Mouse (Mus musculus): ENCODE measurements around the gene Ubxn10. TPM values are rescaled to one million over a fixed set of nuclear protein-coding genes. Genes with fewer than 3 reads are reported as not detected.

Gene Ubxn10
- 1.9 and 2.3 TPM in 2 replicates for polyA plus RNA-seq (2014; fragmentation: Nextera tagmentation; extraction: Ambion mirVana)

GRCm38 (mm10) chr4:138737031-138737430 is at the start of gene Ubxn10:
Gene Ubxn10 (minus strand): TSS chr4:138737167.
- H3K4me2 ChIP-seq (ENCODE audit: low read depth, severe bottlenecking), result no peak within 1 kb of the TSS
- no peaks in the 10 kb centered on the region for H3K36me3 ChIP-seq (ENCODE audit: control insufficient read depth, insufficient read depth, low read length)
- no peak for DNase-seq (ENCODE audit: low spot score)
- ATAC-seq (ENCODE audit: insufficient number of reproducible peaks, low FRiP score, low TSS enrichment, low read depth), result no peak
- peaks cover 13% of the 10 kb centered on the region for H3K4me1 ChIP-seq (ENCODE audit: control insufficient read depth, insufficient read depth, low read length)
- no peak within 1 kb of the TSS for H3K9ac ChIP-seq (ENCODE audit: low read length)
- 83% methylated on average over 7 of the region's 7 CpGs for WGBS
- no peak within 1 kb of the TSS for H3K4me3 ChIP-seq (ENCODE audit: low read depth, low read length)
- H3K27me3 ChIP-seq (ENCODE audit: control insufficient read depth, insufficient read depth, low read length), result no peaks in the 10 kb centered on the region
- H3K27ac ChIP-seq (replicated peaks; ENCODE audit: low read depth, low read length), result no peak within 1 kb of the TSS
- H3K9me3 ChIP-seq (ENCODE audit: control insufficient read depth, low read length), result no peaks in the 10 kb centered on the region

- Histone ChIP-seq H3K4me3 (ENCODE audit: low read depth, low read length) (no peak overlapping the region), H3K9me3 (ENCODE audit: control insufficient read depth, low read length) (no peaks in the 10 kb centered on the region), H3K36me3 (ENCODE audit: control insufficient read depth, insufficient read depth, low read length) (no peaks in the 10 kb centered on the region), H3K4me1 (ENCODE audit: control insufficient read depth, insufficient read depth, low read length) (no peaks in the 10 kb centered on the region), H3K27me3 (ENCODE audit: control insufficient read depth, insufficient read depth, low read length) (no peaks in the 10 kb centered on the region), H3K27ac (replicated peaks; ENCODE audit: low read depth, low read length) (no peak overlapping the region), H3K9ac (ENCODE audit: low read length) (no peak overlapping the region), H3K4me2 (ENCODE audit: low read depth, severe bottlenecking) (no peak overlapping the region)
- 73% methylated on average over 4 of the region's 4 CpGs for WGBS
- ATAC-seq (ENCODE audit: insufficient number of reproducible peaks, low FRiP score, low TSS enrichment, low read depth) (no peak), DNase-seq (ENCODE audit: low spot score) (no peak)
Measured at GRCm38 (mm10) chr4:138786141-138786540, 49.2 kb upstream of the Ubxn10 start.

- Histone ChIP-seq H3K9me3 (ENCODE audit: control insufficient read depth, low read length) (no peaks in the 10 kb centered on the region), H3K4me1 (ENCODE audit: control insufficient read depth, insufficient read depth, low read length) (no peaks in the 10 kb centered on the region), H3K27me3 (ENCODE audit: control insufficient read depth, insufficient read depth, low read length) (no peaks in the 10 kb centered on the region), H3K27ac (replicated peaks; ENCODE audit: low read depth, low read length) (no peak overlapping the region), H3K9ac (ENCODE audit: low read length) (no peak overlapping the region), H3K36me3 (ENCODE audit: control insufficient read depth, insufficient read depth, low read length) (no peaks in the 10 kb centered on the region), H3K4me3 (ENCODE audit: low read depth, low read length) (no peak overlapping the region), H3K4me2 (ENCODE audit: low read depth, severe bottlenecking) (no peak overlapping the region)
- DNase-seq (ENCODE audit: low spot score) (no peak), ATAC-seq (ENCODE audit: insufficient number of reproducible peaks, low FRiP score, low TSS enrichment, low read depth) (no peak)
- 52% methylated on average over 4 of the region's 4 CpGs for WGBS
Measured at GRCm38 (mm10) chr4:138785721-138786120, 48.8 kb upstream of the Ubxn10 start.

GRCm38 (mm10) chr4:138782098-138782497 is 45.1 kb upstream of the Ubxn10 start:
- Histone ChIP-seq H3K27me3 (ENCODE audit: control insufficient read depth, insufficient read depth, low read length) (no peaks in the 10 kb centered on the region), H3K36me3 (ENCODE audit: control insufficient read depth, insufficient read depth, low read length) (no peaks in the 10 kb centered on the region), H3K4me1 (ENCODE audit: control insufficient read depth, insufficient read depth, low read length) (no peaks in the 10 kb centered on the region), H3K27ac (replicated peaks; ENCODE audit: low read depth, low read length) (no peak overlapping the region), H3K9ac (ENCODE audit: low read length) (no peak overlapping the region), H3K4me2 (ENCODE audit: low read depth, severe bottlenecking) (no peak overlapping the region), H3K4me3 (ENCODE audit: low read depth, low read length) (no peak overlapping the region), H3K9me3 (ENCODE audit: control insufficient read depth, low read length) (no peaks in the 10 kb centered on the region)
- ATAC-seq (ENCODE audit: insufficient number of reproducible peaks, low FRiP score, low TSS enrichment, low read depth) (no peak), DNase-seq (ENCODE audit: low spot score) (no peak)
- 82% methylated on average over 6 of the region's 6 CpGs for WGBS

GRCm38 (mm10) chr4:138780300-138780699 is 43.3 kb upstream of the Ubxn10 start:
- H3K9me3 ChIP-seq (ENCODE audit: control insufficient read depth, low read length), result no peaks in the 10 kb centered on the region
- ATAC-seq (ENCODE audit: insufficient number of reproducible peaks, low FRiP score, low TSS enrichment, low read depth) (no peak), DNase-seq (ENCODE audit: low spot score) (no peak)
- no peaks in the 10 kb centered on the region for H3K36me3 ChIP-seq (ENCODE audit: control insufficient read depth, insufficient read depth, low read length)
- WGBS, result 85% methylated on average over 5 of the region's 5 CpGs
- H3K4me1 ChIP-seq (ENCODE audit: control insufficient read depth, insufficient read depth, low read length), result no peaks in the 10 kb centered on the region
- no peak overlapping the region for H3K27ac ChIP-seq (replicated peaks; ENCODE audit: low read depth, low read length)
- H3K27me3 ChIP-seq (ENCODE audit: control insufficient read depth, insufficient read depth, low read length), result no peaks in the 10 kb centered on the region
- no peak overlapping the region for H3K9ac ChIP-seq (ENCODE audit: low read length)
- H3K4me2 ChIP-seq (ENCODE audit: low read depth, severe bottlenecking), result no peak overlapping the region
- H3K4me3 ChIP-seq (ENCODE audit: low read depth, low read length), result no peak overlapping the region

GRCm38 (mm10) chr4:138777417-138778407 is 40.7 kb upstream of the Ubxn10 start:
- Histone ChIP-seq H3K27me3 (ENCODE audit: control insufficient read depth, insufficient read depth, low read length) (no peaks in the 10 kb centered on the region), H3K36me3 (ENCODE audit: control insufficient read depth, insufficient read depth, low read length) (no peaks in the 10 kb centered on the region), H3K4me2 (ENCODE audit: low read depth, severe bottlenecking) (no peak overlapping the region), H3K4me3 (ENCODE audit: low read depth, low read length) (no peak overlapping the region), H3K4me1 (ENCODE audit: control insufficient read depth, insufficient read depth, low read length) (no peaks in the 10 kb centered on the region), H3K9ac (ENCODE audit: low read length) (no peak overlapping the region), H3K27ac (replicated peaks; ENCODE audit: low read depth, low read length) (no peak overlapping the region), H3K9me3 (ENCODE audit: control insufficient read depth, low read length) (no peaks in the 10 kb centered on the region)
- WGBS, result 36% methylated on average over 20 of the region's 20 CpGs
- no peak for ATAC-seq (ENCODE audit: insufficient number of reproducible peaks, low FRiP score, low TSS enrichment, low read depth)
- DNase-seq (ENCODE audit: low spot score), result no peak

GRCm38 (mm10) chr4:138775435-138775834 is 38.5 kb upstream of the Ubxn10 start, which contains the start of gene Pla2g2d:
Gene Pla2g2d (plus strand): TSS chr4:138775735.
- H3K4me1 ChIP-seq (ENCODE audit: control insufficient read depth, insufficient read depth, low read length), result no peaks in the 10 kb centered on the region
- H3K36me3 ChIP-seq (ENCODE audit: control insufficient read depth, insufficient read depth, low read length), result no peaks in the 10 kb centered on the region
- ATAC-seq (ENCODE audit: insufficient number of reproducible peaks, low FRiP score, low TSS enrichment, low read depth) (no peak), DNase-seq (ENCODE audit: low spot score) (no peak)
- WGBS, result 89% methylated on average over 6 of the region's 6 CpGs
- no peaks in the 10 kb centered on the region for H3K9me3 ChIP-seq (ENCODE audit: control insufficient read depth, low read length)
- no peak within 1 kb of the TSS for H3K4me3 ChIP-seq (ENCODE audit: low read depth, low read length)
- H3K4me2 ChIP-seq (ENCODE audit: low read depth, severe bottlenecking), result no peak within 1 kb of the TSS
- no peak within 1 kb of the TSS for H3K9ac ChIP-seq (ENCODE audit: low read length)
- no peaks in the 10 kb centered on the region for H3K27me3 ChIP-seq (ENCODE audit: control insufficient read depth, insufficient read depth, low read length)
- H3K27ac ChIP-seq (replicated peaks; ENCODE audit: low read depth, low read length), result no peak within 1 kb of the TSS

- Histone ChIP-seq H3K27ac (replicated peaks; ENCODE audit: low read depth, low read length) (no peak overlapping the region), H3K36me3 (ENCODE audit: control insufficient read depth, insufficient read depth, low read length) (no peaks in the 10 kb centered on the region), H3K9ac (ENCODE audit: low read length) (no peak overlapping the region), H3K4me3 (ENCODE audit: low read depth, low read length) (no peak overlapping the region), H3K4me2 (ENCODE audit: low read depth, severe bottlenecking) (no peak overlapping the region), H3K4me1 (ENCODE audit: control insufficient read depth, insufficient read depth, low read length) (no peaks in the 10 kb centered on the region), H3K9me3 (ENCODE audit: control insufficient read depth, low read length) (no peaks in the 10 kb centered on the region), H3K27me3 (ENCODE audit: control insufficient read depth, insufficient read depth, low read length) (no peaks in the 10 kb centered on the region)
- WGBS, result 84% methylated on average over 5 of the region's 5 CpGs
- ATAC-seq (ENCODE audit: insufficient number of reproducible peaks, low FRiP score, low TSS enrichment, low read depth) (no peak), DNase-seq (ENCODE audit: low spot score) (no peak)
Measured at GRCm38 (mm10) chr4:138772386-138772785, 35.4 kb upstream of the Ubxn10 start.

Data from limb, embryonic 11.5 days (tissue).